Mouse (Mus musculus) midbrain, embryonic 11.5 days (tissue): ENCODE measurements around the gene Mapkap1. TPM values are rescaled to one million over a fixed set of nuclear protein-coding genes. Genes with fewer than 3 reads are reported as not detected.

Experiments used
- ATAC-seq: fragments of 200-750 bp; cut with Nextera tagmentation; 2 replicates; pipeline ENCODE4 v1.8.0; 2017; ENCODE audit warnings: moderate TSS enrichment, moderate library complexity; ENCODE audit not compliant: low FRiP score
- DNase-seq: peaks from one replicate; pipeline ENCODE4 v3.0.0; 2015; ENCODE audit warnings: low spot score; ENCODE audit errors: missing footprints
- H3K27ac ChIP-seq: fragments of 300-500 bp; sonication (generic); 2 replicates; pipeline ENCODE4 v1.5.1; 2014; ENCODE audit warnings: low read depth, low read length
- H3K27me3 ChIP-seq: fragments of 300-500 bp; sonication (generic); 2 replicates; pipeline ENCODE4 v1.6.1; 2014; ENCODE audit warnings: mild to moderate bottlenecking, low read length, moderate library complexity, mixed read lengths; ENCODE audit not compliant: control insufficient read depth, insufficient read depth
- H3K36me3 ChIP-seq: fragments of 300-500 bp; sonication (generic); 2 replicates; pipeline ENCODE4 v1.6.1; 2014; ENCODE audit warnings: mild to moderate bottlenecking, low read length, moderate library complexity, mixed read lengths; ENCODE audit not compliant: control insufficient read depth, insufficient read depth
- H3K4me1 ChIP-seq: fragments of 300-500 bp; sonication (generic); 2 replicates; pipeline ENCODE4 v1.6.1; 2014; ENCODE audit warnings: low read length; ENCODE audit not compliant: control insufficient read depth, insufficient read depth
- H3K4me2 ChIP-seq: fragments of 300-500 bp; sonication (generic); 2 replicates; pipeline ENCODE4 v1.6.1; 2014; ENCODE audit warnings: mild to moderate bottlenecking, moderate library complexity
- H3K4me3 ChIP-seq: fragments of 300-500 bp; sonication (generic); 2 replicates; pipeline ENCODE4 v1.5.1; 2014; ENCODE audit warnings: low read depth, low read length
- H3K9ac ChIP-seq: fragments of 300-500 bp; sonication (generic); 2 replicates; pipeline ENCODE4 v1.6.1; 2014; ENCODE audit warnings: low read length
- H3K9me3 ChIP-seq: fragments of 300-500 bp; sonication (generic); 2 replicates; pipeline ENCODE4 v1.6.1; 2016; ENCODE audit warnings: low read length; ENCODE audit not compliant: control insufficient read depth
- WGBS: fragments of 180-500 bp; shearing (Covaris S2); extraction: QIAGEN DNeasy Blood & Tissue Kit; methylation state at CpG from one replicate; pipeline ENCODE4 v1.1.7; 2014; 5-methylcytosine and 5-hydroxymethylcytosine counted together
- polyA plus RNA-seq: library from polyadenylated mRNA; unstranded; fragments of >200 nt; fragmentation: Nextera tagmentation; extraction: Ambion mirVana; gene quantifications from 2 replicates; pipeline ENCODE4 v1.2.1, GENCODE M21; 2014

The Mapkap1 gene
- polyA plus RNA-seq, 1 experiment from 2014 or later: 98.4 TPM

DNA sequence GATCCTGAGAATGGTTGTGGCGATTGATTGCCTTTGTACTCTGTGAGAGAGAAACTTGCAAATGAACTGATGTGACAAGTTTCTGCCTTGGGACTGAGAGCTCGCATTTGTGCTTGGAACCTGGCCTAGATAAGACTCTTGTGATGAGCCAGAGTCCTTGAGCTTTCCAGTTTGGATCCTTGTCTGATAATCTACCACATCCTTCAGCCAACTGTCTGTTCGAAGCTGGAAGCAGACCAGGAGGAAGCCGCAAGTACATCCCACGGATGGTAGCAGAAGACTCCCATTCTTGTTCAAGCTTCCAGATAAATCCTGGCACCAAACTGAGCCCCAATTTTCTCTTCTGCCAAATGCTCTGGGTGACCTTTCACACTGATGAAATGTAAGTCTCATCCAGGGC lies 162.6 kb downstream of the Mapkap1 start:
- H3K27me3 ChIP-seq: peaks cover 15% of the 10 kb centered on the region
- no peak overlapping the region for H3K4me2 ChIP-seq
- no peak for DNase-seq
- H3K36me3 ChIP-seq: no peaks in the 10 kb centered on the region
- no peak overlapping the region for H3K4me3 ChIP-seq
- H3K9me3 ChIP-seq: no peaks in the 10 kb centered on the region
- no peak for ATAC-seq
- H3K4me1 ChIP-seq: peaks cover 15% of the 10 kb centered on the region
- 86% methylated on average over 5 of the region's 5 CpGs for WGBS
- H3K9ac ChIP-seq: no peak overlapping the region
- no peak overlapping the region for H3K27ac ChIP-seq

DNA sequence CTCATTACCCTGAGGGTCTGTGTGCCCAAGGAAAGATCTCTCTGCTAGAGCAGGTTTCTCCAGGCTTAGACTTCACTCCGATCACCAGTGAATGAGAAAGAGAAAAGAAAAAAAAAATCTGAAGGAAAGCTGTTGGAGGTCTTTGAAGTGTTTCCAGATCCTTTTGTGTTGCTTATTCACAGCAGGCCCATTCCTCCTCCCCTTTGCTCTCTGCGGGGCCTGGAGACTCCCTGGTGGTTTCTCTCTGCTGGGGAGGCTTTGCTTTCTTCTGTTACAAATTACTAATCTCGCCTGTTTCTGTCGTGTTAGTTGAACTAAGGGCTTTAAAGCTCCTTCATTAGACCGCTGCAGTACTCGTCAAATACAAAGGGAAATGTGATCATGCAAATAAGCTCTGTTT lies 163.8 kb downstream of the Mapkap1 start:
- no peak overlapping the region for H3K9ac ChIP-seq
- DNase-seq (no peak), ATAC-seq (no peak)
- H3K36me3 ChIP-seq: no peaks in the 10 kb centered on the region
- no peak overlapping the region; the same call in 1 of the 2 replicates for H3K27ac ChIP-seq
- peaks cover 15% of the 10 kb centered on the region for H3K27me3 ChIP-seq
- peaks cover 15% of the 10 kb centered on the region for H3K4me1 ChIP-seq
- no peak overlapping the region for H3K4me3 ChIP-seq
- 3% methylated on average over 6 of the region's 6 CpGs for WGBS
- no peaks in the 10 kb centered on the region for H3K9me3 ChIP-seq
- H3K4me2 ChIP-seq: 0 out of 2 replicates have a peak overlapping the region, but pooled peaks have one; percentile 2

DNA sequence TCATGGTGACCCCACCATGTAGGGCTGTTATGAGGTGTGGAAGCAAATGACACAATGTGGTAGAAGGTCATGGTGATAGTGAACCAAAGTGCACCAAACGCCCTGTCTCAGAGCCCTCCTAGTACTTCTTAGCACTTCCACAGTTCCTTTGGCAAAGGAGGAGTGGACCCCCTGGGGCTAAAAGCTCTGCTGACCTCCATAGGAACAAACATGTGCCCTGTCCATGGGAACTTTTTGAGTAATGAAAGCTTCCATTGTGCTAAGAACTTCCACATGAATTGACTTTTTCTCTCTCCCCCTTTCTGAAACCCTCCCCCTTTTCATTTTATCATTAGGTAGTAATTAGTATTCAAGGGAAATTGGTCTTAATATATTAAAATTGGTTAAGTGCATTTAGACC lies 164.5 kb downstream of the Mapkap1 start:
- Histone ChIP-seq H3K9me3 (no peaks in the 10 kb centered on the region), H3K4me2 (no peak overlapping the region), H3K27me3 (peaks cover 15% of the 10 kb centered on the region), H3K27ac (no peak overlapping the region), H3K4me3 (no peak overlapping the region), H3K9ac (no peak overlapping the region), H3K4me1 (peaks cover 15% of the 10 kb centered on the region), H3K36me3 (no peaks in the 10 kb centered on the region)
- no peak for DNase-seq
- 9% methylated on average over 1 of the region's 1 CpGs for WGBS
- ATAC-seq: no peak

DNA sequence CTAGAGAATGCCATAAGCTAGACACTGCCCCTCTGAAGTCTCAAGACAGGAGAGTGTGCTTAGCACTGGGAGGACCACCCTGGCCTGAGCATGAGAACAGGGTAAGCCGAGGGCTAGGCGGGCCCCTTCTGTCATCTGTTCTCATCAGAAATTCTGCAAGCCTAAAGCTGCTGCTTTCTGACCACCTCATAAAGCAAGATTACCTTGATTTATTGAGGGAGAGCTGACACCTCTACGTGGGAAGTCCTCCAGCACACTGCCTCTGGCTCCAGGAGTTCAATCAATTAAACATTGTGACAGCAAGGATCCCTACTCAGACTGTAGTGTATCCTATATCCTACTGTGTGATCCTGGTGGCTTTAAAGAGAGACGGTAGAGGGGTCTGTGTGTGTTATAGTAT lies 166.5 kb downstream of the Mapkap1 start:
- ATAC-seq: no peak
- H3K4me2 ChIP-seq: no peak overlapping the region
- H3K27ac ChIP-seq: no peak overlapping the region
- H3K9me3 ChIP-seq: no peaks in the 10 kb centered on the region
- H3K4me3 ChIP-seq: no peak overlapping the region
- H3K27me3 ChIP-seq: peaks cover 15% of the 10 kb centered on the region
- no peak for DNase-seq
- peaks cover 15% of the 10 kb centered on the region for H3K4me1 ChIP-seq
- no peaks in the 10 kb centered on the region for H3K36me3 ChIP-seq
- no peak overlapping the region for H3K9ac ChIP-seq
- WGBS: 76% methylated on average over 4 of the region's 4 CpGs

DNA sequence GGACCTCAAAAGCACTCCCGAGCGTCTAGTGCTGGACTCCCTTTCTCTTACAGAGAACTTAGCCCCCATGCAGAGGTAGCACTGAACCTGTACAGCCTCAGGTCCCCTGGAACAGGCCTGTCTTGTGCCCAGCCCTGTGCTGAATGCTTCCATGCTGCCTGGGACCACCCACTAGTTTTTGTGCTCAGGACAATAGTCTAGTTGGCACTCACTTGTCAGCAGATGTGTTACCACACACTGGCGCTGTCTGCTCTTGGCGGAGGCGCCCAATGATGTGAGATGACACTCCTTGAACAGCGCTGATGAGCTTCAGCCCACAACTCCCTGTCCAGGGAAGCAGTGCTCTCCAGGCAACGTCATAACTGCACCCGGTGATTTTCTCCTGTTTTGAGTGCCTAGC lies 182.0 kb downstream of the Mapkap1 start:
- Histone ChIP-seq H3K27me3 (no peaks in the 10 kb centered on the region), H3K9me3 (no peaks in the 10 kb centered on the region), H3K27ac (no peak overlapping the region), H3K9ac (no peak overlapping the region), H3K4me3 (no peak overlapping the region), H3K4me1 (no peaks in the 10 kb centered on the region), H3K36me3 (no peaks in the 10 kb centered on the region; the same call in 1 of the 2 replicates), H3K4me2 (no peak overlapping the region)
- DNase-seq (no peak), ATAC-seq (no peak)
- WGBS: 88% methylated on average over 8 of the region's 8 CpGs

DNA sequence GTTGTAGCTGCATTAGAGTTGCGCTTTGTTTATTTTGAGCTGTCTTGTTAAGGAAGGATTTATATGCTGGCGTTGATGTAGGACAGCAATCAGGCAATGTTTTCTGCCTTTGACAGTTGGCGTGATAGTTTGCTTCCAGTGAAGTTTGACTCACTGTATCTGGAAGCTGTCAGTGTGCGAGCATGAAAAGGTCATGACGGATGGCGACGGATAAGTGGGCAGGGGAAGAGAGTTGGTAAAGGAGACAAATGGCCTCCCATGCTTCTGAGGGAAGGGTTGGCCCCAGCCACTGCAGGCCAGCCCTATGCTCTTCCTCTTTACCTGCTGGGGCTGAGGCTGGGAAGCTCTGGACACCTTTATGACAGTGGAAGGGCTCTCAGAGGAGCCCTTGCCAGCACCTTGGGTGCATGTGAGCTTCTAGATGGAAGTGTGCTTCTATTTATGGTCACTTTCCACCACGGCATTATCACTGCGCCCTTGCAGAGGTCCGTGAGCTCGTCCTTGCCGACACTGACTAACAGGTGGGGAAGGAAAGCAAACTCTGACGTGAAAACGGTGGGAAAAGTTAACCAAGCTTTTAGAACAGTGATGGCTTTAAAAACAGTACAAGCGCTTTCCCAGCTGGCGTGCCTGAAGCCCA lies 185.3 kb downstream of the Mapkap1 start:
- H3K9ac ChIP-seq: no peak overlapping the region
- no peak overlapping the region for H3K4me2 ChIP-seq
- H3K9me3 ChIP-seq: no peaks in the 10 kb centered on the region
- ATAC-seq: no peak
- WGBS: 94% methylated on average over 16 of the region's 16 CpGs
- no peak overlapping the region for H3K4me3 ChIP-seq
- no peaks in the 10 kb centered on the region for H3K36me3 ChIP-seq
- H3K27ac ChIP-seq: no peak overlapping the region
- no peaks in the 10 kb centered on the region for H3K4me1 ChIP-seq
- no peaks in the 10 kb centered on the region for H3K27me3 ChIP-seq
- no peak for DNase-seq

DNA sequence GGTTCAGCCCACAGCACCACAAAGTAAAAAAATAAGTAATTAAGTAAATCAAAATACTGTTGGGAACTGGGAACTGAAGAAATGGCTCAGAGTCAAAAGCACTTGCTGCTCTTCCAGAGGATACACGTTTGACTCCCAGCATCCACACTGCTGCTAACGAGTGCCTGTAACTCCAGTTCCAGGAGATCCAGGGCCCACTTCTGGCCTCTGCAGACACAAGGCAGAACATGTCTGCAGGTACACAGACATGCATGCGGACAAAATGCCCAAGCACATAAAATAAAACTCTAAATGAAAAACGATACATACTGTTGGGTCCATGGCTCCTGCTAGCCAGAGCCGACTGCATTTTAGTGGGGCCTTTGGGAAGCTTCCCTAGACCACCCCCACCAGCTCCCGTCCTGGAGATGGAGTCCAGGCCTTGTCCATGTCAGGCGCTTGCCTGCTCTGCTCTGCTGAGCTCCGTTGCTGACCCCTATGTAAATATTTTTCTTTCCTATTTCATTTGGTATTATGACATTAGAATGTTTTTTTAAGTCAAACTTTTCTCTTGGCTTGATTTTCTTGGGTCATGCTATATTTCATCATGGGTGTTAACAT lies 185.9 kb downstream of the Mapkap1 start:
- ATAC-seq (no peak), DNase-seq (no peak)
- H3K4me2 ChIP-seq: no peak overlapping the region
- no peak overlapping the region for H3K27ac ChIP-seq
- no peaks in the 10 kb centered on the region for H3K36me3 ChIP-seq
- no peaks in the 10 kb centered on the region for H3K27me3 ChIP-seq
- WGBS: 85% methylated on average over 8 of the region's 8 CpGs
- no peaks in the 10 kb centered on the region for H3K9me3 ChIP-seq
- H3K4me1 ChIP-seq: no peaks in the 10 kb centered on the region
- no peak overlapping the region for H3K4me3 ChIP-seq
- H3K9ac ChIP-seq: no peak overlapping the region

DNA sequence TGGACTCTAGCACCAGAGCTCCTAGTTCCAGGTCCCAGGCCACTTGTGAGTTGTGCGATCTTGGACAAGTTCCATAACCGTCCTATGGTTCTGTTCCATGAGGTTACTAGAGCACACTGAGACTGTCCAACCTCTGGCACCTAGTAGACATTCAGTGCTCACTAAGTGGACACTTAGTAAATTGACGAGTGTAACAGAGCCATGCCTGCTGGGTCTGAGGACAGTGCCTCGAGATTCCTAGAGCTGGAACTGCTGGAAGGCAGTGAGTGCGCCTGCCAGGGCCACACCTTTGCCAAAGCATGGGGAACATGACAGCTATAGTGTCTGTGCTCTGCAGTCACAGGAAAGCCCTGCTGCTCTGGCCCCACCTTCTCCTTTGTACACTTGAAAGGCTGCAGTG lies 187.4 kb downstream of the Mapkap1 start:
- no peaks in the 10 kb centered on the region for H3K4me1 ChIP-seq
- no peak overlapping the region for H3K27ac ChIP-seq
- H3K4me3 ChIP-seq: no peak overlapping the region
- H3K4me2 ChIP-seq: no peak overlapping the region
- DNase-seq (no peak), ATAC-seq (no peak)
- H3K9me3 ChIP-seq: no peaks in the 10 kb centered on the region
- H3K36me3 ChIP-seq: no peaks in the 10 kb centered on the region
- 92% methylated on average over 5 of the region's 5 CpGs for WGBS
- H3K9ac ChIP-seq: no peak overlapping the region
- H3K27me3 ChIP-seq: no peaks in the 10 kb centered on the region; the same call in 1 of the 2 replicates

DNA sequence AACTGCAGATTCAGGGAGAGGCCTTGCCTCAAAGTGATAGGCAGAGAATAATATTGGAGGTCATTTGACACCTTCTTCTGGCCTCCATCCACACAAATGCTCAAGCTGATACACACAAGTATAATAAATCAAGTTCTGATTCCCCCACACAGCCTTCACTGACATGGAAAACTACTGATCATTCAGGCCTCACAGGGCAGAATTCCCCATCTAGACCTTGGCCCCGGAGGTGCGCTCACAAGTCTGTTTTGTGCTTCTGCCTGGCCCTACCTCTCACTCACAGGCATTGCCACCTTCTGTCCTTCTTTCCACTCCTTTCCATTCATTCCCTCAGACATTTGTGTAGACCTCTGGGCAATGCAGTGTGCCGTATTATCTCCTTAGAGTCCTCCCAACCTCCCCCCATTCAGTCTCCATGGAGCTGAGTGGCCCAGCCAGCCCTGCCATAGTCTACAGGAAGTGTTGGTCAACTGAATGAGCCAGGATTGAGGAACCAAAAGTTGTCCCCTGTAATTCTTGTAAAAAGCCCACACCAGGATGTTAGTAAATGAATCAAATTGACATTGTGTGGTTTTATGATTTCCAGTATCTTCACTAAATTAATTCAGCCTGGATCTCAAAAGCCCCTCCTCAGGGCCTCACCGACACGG lies 193.2 kb downstream of the Mapkap1 start:
- Histone ChIP-seq H3K36me3 (no peaks in the 10 kb centered on the region), H3K27ac (no peak overlapping the region), H3K9ac (no peak overlapping the region), H3K4me3 (no peak overlapping the region), H3K9me3 (no peaks in the 10 kb centered on the region), H3K4me2 (no peak overlapping the region), H3K27me3 (no peaks in the 10 kb centered on the region; the same call in 1 of the 2 replicates), H3K4me1 (peaks cover 39% of the 10 kb centered on the region)
- DNase-seq (no peak), ATAC-seq (no peak)
- 51% methylated on average over 5 of the region's 5 CpGs for WGBS
